Mouse (Mus musculus) adrenal gland, postnatal 10 days (tissue): ENCODE measurements around the gene Slamf7. TPM values are rescaled to one million over a fixed set of nuclear protein-coding genes. Genes with fewer than 3 reads are reported as not detected.
"Not testable (repeated sequence)": the region's sequence is repeated elsewhere in the genome, so short reads cannot be mapped to it uniquely, and the experiment has no call there.

Experiments used
- DNase-seq: peaks from one replicate; pipeline ENCODE4 v3.0.0; 2021; ENCODE audit warnings: mixed read lengths
- long read RNA-seq, 2 experiments: library from polyadenylated mRNA; stranded (forward); transcript quantifications; one replicate each; pipeline ENCODE4 v2.0.0; 2021
- total RNA-seq, 2 experiments: library from RNA; stranded (reverse); gene quantifications; 2 replicates each; pipeline ENCODE4 v1.2.3; 2021

Slamf7 gene
- 1 to 10 TPM; 1.1 TPM for total RNA-seq
- long read RNA-seq, experiment 1: 0 reads
- long read RNA-seq, experiment 2, partial matches to known transcripts: 1 of 1 reads
- long read RNA-seq, experiment 2, other reads (novel, unspliced or antisense): 0 of 1 reads

GRCm38 (mm10) chr1:171652734-171653133, at the start of gene Slamf7:
Gene Slamf7 (minus strand): TSS chr1:171653035.
- DNase-seq: no peak

GRCm38 (mm10) chr1:171698983-171699382, 46.1 kb upstream of the Slamf7 start:
- peak; percentile 9 for DNase-seq

GRCm38 (mm10) chr1:171693918-171694317, 41.1 kb upstream of the Slamf7 start:
- DNase-seq: no peak

- DNase-seq: no peak
Observed at GRCm38 (mm10) chr1:171687320-171687719, 34.5 kb upstream of the Slamf7 start.

- no peak for DNase-seq
Observed at GRCm38 (mm10) chr1:171684923-171685322, 32.1 kb upstream of the Slamf7 start.

GRCm38 (mm10) chr1:171681531-171682299, 28.9 kb upstream of the Slamf7 start, which contains the start of gene Cd48:
Gene Cd48 (plus strand): TSS chr1:171682009.
- no peak for DNase-seq

- no peak for DNase-seq
Observed at GRCm38 (mm10) chr1:171681009-171681408, 28.2 kb upstream of the Slamf7 start.

- DNase-seq: no peak
Observed at GRCm38 (mm10) chr1:171677721-171678120, 24.9 kb upstream of the Slamf7 start.

GRCm38 (mm10) chr1:171674467-171674866, 21.6 kb upstream of the Slamf7 start:
- DNase-seq: no peak

GRCm38 (mm10) chr1:171672854-171673475, 20.1 kb upstream of the Slamf7 start:
- no peak for DNase-seq

- not testable (repeated sequence) for DNase-seq
Observed at GRCm38 (mm10) chr1:171672451-171672850, 19.6 kb upstream of the Slamf7 start.

- DNase-seq: no peak
Observed at GRCm38 (mm10) chr1:171667160-171667559, 14.3 kb upstream of the Slamf7 start.

- no peak for DNase-seq
Observed at GRCm38 (mm10) chr1:171666350-171666749, 13.5 kb upstream of the Slamf7 start.

- no peak for DNase-seq
Observed at GRCm38 (mm10) chr1:171663757-171664156, 10.9 kb upstream of the Slamf7 start.

GRCm38 (mm10) chr1:171661482-171661881, 8.6 kb upstream of the Slamf7 start:
- no peak for DNase-seq

GRCm38 (mm10) chr1:171660423-171660822, 7.6 kb upstream of the Slamf7 start:
- DNase-seq: no peak

- DNase-seq: no peak
Observed at GRCm38 (mm10) chr1:171658561-171658991, 5.7 kb upstream of the Slamf7 start.

- DNase-seq: no peak
Observed at GRCm38 (mm10) chr1:171648840-171649239, 4.0 kb downstream of the Slamf7 start.

- DNase-seq: no peak
Observed at GRCm38 (mm10) chr1:171647716-171648115, 5.1 kb downstream of the Slamf7 start.

- no peak for DNase-seq
Observed at GRCm38 (mm10) chr1:171646429-171646940, 6.3 kb downstream of the Slamf7 start.

- DNase-seq: no peak
Observed at GRCm38 (mm10) chr1:171643612-171644011, 9.2 kb downstream of the Slamf7 start.

- no peak for DNase-seq
Observed at GRCm38 (mm10) chr1:171640796-171641195, 12.0 kb downstream of the Slamf7 start.

GRCm38 (mm10) chr1:171638686-171639085, 14.1 kb downstream of the Slamf7 start:
- DNase-seq: no peak
